Mouse (Mus musculus) right cerebral cortex, postnatal 25 days (tissue): ENCODE measurements around the gene Tsen2.

Experiments used
- DNase-seq: peaks from one replicate; pipeline ENCODE4 v3.0.0; 2022

Gene Tsen2

GRCm38 (mm10) chr6:115544442-115544970 is at the start of gene Tsen2:
TSS of gene Tsen2 (plus strand) at chr6:115544664.
- peak; percentile 97 for DNase-seq

GRCm38 (mm10) chr6:115499540-115499939 is 44.9 kb upstream of the Tsen2 start:
- peak; percentile 30 for DNase-seq

DNA sequence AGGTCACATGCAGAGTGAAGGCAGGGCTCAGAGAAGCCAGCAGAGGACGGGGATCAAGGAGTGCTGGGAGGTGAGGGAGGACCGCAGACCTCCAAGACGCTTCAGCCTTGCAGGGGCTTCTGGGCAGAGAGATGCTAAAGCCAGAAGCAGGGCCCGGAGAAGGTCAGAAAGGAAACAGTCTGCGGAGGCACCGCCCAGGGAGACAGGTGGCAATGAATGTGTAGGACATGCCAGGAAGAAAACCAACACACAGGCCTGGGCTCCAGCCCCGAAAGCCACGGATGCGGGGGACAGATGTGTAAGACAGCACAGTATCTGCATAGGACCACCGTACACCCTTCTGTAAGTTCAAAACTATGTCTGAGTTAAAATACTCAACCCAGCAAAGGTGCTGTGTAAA is 44.2 kb upstream of the Tsen2 start:
- DNase-seq: no peak

GRCm38 (mm10) chr6:115501131-115501530 is 43.3 kb upstream of the Tsen2 start:
- no peak for DNase-seq

GRCm38 (mm10) chr6:115503038-115503437 is 41.4 kb upstream of the Tsen2 start:
- no peak for DNase-seq

DNA sequence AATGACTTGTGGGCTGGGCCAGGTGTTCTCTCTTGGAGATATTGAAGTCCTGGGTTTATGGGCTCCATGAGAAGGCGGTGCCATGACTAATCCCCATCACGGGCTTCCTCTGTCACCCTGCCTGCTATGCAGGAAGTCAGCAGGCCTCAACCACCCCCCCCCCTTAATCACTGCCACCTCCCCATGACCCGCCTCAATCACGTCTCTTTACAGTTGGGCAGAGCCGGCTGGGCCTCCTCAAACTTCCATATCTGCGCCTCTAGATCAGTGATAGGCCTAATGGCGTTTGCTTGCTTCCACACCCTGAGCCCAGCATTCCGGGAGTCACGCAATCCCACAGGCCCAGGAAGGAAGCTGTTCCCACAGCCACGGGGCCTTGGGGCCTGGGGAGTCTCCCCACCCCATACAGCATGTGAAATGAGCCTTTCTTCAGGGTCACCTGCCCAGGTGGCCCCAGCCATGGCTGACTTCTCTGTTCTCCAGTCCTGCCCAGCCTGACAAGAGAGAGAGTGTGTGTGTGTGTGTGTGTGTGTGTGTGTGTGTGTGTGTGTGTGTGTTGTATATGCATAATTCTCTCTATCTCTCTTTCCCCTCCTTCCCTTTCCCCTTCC is 40.8 kb upstream of the Tsen2 start:
- no peak for DNase-seq

GRCm38 (mm10) chr6:115504160-115504558 is 40.3 kb upstream of the Tsen2 start:
- no peak for DNase-seq

DNA sequence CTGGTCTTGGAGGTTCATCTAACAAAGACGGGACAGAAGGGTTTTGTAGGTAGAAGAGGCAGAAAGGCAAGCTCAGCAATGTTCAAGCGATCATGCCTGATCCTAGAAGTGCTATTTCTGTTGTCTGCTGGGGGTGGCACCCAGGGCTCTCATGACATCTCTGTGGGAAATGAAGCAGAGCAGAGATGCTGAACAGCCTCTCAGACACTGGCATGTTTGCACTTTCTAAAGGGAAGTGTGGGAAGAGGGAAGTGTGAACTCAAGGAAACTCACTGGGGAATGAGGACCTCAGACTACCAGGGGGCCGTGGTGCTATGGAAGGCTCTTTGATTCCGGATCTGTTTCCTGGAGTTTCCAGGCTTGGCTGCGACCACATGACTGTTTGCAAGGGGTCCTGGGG is 39.5 kb upstream of the Tsen2 start:
- no peak for DNase-seq

GRCm38 (mm10) chr6:115506425-115506824 is 38.0 kb upstream of the Tsen2 start:
- DNase-seq: no peak

DNA sequence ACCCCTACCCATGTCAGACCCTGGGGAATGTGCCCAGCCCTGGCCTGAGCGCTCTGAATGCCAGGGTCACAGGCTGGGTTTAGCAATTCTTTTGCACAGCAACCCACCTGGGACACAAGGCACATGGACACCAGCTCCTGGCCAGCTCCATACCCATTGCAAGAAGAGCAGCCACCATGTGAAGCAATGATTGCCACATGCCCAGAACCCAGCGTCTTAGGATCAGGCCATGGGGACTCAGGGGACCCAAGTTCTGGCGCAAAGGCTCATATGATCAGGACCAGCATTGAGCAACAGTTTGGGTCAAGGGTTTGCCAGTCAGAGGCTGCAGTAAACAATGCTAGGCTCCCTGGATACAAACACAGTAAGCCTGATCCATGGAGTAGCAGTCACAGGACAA is 33.0 kb upstream of the Tsen2 start:
- DNase-seq: no peak

DNA sequence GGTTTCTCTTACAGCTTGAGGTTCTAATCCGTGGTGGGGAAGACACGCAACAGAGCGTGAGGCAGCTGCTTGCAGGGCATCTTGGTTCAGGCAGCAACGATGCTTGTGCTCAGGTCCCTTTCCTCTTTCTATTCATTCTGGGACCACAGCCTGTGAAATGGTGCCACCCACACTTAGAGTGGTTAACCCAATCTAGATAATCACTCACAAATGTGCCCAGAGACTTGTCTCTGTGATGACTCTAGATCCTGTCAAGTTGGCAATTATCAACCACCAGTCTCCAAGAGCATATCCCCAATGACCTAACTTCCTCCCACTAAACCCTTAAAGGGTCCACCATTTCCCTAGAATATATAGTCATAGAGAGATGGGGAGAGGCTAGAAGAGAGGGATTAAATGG is 31.3 kb upstream of the Tsen2 start:
- no peak for DNase-seq

DNA sequence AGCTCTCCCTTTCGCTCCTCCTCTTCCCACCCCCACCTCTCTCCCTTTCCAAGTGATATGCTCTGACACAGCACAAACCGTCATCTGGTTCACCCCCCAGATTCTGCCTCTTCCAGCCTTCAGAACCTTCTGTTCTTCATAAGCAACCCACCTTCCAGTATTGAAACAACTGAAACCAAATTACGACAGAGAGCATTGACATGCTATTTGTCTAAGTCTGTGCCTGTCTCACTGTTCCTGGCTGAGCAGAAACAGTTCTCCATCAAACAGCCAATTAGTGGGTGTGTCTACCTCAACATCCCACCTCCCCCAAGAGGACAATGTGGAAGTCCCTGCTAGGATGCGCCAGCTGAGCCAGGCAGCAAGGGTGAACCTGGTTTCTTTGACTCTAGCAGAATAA is 26.6 kb upstream of the Tsen2 start:
- no peak for DNase-seq

- DNase-seq: no peak
These were observed 26.1 kb upstream of the Tsen2 start for GRCm38 (mm10) chr6:115518352-115518751.

GRCm38 (mm10) chr6:115519275-115519699 is 25.2 kb upstream of the Tsen2 start:
- DNase-seq: no peak

DNA sequence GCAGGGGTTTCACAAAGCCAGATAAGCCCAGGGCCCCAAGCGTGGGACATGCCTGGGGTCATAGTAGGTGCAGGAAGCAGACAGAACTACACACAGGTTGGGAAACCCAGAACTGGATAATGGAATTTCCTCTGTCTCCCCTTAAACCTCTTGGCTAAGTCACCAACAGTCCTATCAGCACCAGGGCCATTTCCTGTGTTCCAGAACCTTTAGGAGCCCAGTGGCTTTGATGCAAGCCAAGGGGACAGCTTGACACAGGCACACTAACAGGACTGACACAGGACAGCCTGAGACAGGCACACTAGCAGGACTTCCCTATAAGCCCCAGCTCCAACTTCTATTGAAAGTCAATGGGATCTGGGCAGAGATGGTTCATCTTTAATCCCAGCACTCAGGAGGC is 22.5 kb upstream of the Tsen2 start:
- DNase-seq: no peak

DNA sequence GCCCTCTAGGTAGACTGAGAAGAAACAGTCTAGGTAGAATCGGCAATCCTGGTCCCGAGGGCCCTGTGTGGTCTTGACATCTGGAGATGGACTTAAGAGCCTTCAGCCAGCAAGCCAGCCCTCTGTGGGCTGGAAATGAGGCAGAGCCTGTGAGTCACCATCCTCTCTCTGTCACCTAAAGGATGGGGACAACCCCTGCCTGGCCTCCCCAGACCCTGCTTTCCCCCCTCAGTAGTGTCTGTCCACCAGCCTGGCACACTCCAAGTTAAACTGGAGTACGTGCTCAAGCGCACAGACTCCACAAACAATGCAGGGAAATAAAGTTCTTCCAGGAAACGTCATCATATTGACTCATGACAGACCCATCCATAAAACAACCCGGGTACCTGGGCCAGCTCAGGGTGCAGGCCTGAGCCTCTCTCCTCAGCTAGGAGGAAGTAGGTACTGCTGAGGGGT is 21.7 kb upstream of the Tsen2 start:
- no peak for DNase-seq

- peak; percentile 39 for DNase-seq
These were observed 21.3 kb upstream of the Tsen2 start for GRCm38 (mm10) chr6:115523201-115523600.

DNA sequence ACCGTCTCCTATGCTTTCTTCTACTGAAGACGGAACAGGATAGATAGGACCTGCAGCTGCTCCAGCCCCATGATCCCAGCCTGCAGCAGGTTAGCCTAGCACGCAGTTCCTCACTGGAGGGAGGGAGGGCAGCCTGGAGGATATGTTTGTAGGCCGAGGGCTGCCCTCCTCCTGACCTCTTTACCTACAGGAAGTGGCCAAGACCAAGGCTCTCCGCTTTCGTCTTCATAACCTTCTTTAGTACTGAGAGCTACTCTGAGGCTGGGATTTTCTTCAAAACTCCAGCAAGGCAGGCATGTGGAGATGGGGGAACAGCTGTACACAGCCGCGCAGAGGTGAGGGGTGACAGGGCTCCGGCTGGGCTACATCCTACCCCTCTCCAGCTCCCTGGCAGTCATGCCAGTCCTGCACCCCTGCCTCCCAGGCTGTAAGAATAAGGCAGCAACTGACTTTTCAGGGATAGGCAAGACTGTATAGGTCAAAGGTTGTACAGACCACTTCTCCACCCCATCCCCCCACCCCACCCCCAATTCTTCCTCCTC is 19.9 kb upstream of the Tsen2 start:
- no peak for DNase-seq

GRCm38 (mm10) chr6:115527418-115527817 is 17.0 kb upstream of the Tsen2 start:
- DNase-seq: no peak

DNA sequence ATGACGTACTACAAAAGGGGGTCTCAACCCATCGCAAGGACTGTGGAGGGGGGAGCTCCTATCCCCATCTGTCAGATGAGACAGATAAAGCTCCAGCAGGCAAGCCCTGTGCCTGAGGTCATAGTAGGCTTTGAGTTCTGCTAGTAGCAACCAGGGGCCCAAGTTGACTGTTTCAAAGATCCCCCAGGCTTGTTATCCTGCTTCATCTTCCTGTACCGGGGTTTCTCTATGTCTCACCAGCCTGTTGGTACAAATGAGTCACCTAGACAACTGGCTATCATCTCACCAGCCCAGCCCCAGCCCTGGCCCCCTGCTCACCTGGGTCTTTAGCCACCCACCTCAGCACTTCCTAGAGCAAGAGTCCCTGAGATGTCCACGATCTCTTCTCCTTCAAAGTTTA is 16.1 kb upstream of the Tsen2 start:
- DNase-seq: no peak

GRCm38 (mm10) chr6:115534617-115535016 is 9.8 kb upstream of the Tsen2 start:
- DNase-seq: no peak

DNA sequence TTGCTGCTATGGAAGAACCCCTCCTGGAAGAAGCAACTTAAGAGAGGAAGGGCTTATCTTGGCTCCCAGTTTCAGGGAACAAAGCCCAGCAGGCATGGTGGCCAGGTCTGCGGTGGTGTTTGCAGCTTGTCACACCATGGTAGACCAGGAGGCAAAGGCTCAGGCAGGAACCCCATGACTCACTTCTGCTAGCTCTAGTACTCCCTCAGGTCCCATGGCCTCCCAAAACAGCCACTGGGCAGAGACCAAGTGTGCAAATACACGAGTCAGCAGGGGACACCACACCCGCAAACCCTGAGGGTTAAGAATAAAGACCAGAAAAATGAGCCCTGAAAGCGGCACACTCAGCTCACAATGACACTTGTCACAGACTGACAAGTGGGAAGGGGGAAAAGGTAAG is 8.3 kb upstream of the Tsen2 start:
- no peak for DNase-seq

GRCm38 (mm10) chr6:115538645-115539429 is 5.6 kb upstream of the Tsen2 start:
- peak; percentile 76 for DNase-seq

DNA sequence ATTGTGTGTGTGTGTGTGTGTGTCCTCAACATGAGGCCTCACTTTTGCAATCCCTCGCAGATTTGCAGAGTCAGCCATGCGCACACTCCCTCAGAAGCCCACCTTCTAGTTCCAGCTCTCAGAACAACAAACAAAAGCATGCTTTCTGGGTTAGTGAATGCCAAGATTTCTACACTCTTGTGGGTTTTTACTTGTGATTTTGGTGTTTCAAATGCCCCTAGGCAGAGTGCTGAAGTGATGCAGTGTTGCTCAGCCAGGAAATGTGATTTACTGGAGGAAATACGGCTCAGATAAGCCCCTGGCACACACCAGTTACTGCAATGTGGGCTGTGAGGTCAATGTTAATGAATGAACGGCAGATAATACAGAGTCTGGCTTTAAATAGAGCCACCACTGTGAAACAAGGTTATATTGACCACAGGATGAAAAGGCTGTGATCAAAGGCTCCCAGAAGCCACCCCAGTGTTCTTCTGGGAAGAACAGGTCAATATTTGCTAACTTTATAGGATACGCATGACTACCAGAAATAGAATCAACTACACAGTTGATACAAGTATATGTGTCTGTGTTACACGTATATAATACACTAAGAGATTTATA is 2.7 kb upstream of the Tsen2 start:
- no peak for DNase-seq
